Mouse (Mus musculus) midbrain, embryonic 15.5 days (tissue): ENCODE results near the gene Tnfrsf4. TPM values are rescaled to one million over a fixed set of nuclear protein-coding genes. Genes with fewer than 3 reads are reported as not detected.

ENCODE experiments used
- ATAC-seq: fragments of 200-750 bp; cut with Nextera tagmentation; replicated peaks from 2 replicates; pipeline ENCODE4 v1.8.0; 2017; ENCODE audit warnings: moderate TSS enrichment
- H3K27ac ChIP-seq: fragments of 300-500 bp; sonication (generic); 2 replicates; pipeline ENCODE4 v1.5.1; 2015; ENCODE audit warnings: mild to moderate bottlenecking, inconsistent platforms
- H3K27me3 ChIP-seq: fragments of 300-500 bp; sonication (generic); replicated peaks from 2 replicates; pipeline ENCODE4 v1.6.1; 2015; ENCODE audit warnings: inconsistent platforms
- H3K36me3 ChIP-seq: fragments of 300-500 bp; sonication (generic); replicated peaks from 2 replicates; pipeline ENCODE4 v1.6.1; 2015; ENCODE audit warnings: inconsistent platforms
- H3K4me1 ChIP-seq: fragments of 300-500 bp; sonication (generic); 2 replicates; pipeline ENCODE4 v1.6.1; 2015; ENCODE audit warnings: inconsistent platforms
- H3K4me2 ChIP-seq: fragments of 300-500 bp; sonication (generic); 2 replicates; pipeline ENCODE4 v1.6.1; 2015; ENCODE audit warnings: inconsistent platforms, mild to moderate bottlenecking, moderate library complexity
- H3K4me3 ChIP-seq: fragments of 300-500 bp; sonication (generic); 2 replicates; pipeline ENCODE4 v1.5.1; 2015; ENCODE audit warnings: mild to moderate bottlenecking, inconsistent platforms
- H3K9ac ChIP-seq: fragments of 300-500 bp; sonication (generic); 2 replicates; pipeline ENCODE4 v1.6.1; 2015; ENCODE audit warnings: mild to moderate bottlenecking, inconsistent platforms
- H3K9me3 ChIP-seq: fragments of 300-500 bp; sonication (generic); 2 replicates; pipeline ENCODE4 v1.6.1; 2016; ENCODE audit warnings: inconsistent platforms
- WGBS: fragments of 180-500 bp; shearing (Covaris S2); methylation state at CpG from one replicate; pipeline ENCODE4 v1.1.7; 2015; ENCODE audit warnings: mixed read lengths; 5-methylcytosine and 5-hydroxymethylcytosine counted together
- polyA plus RNA-seq: library from polyadenylated mRNA; unstranded; fragments of >200 nt; fragmentation: Nextera tagmentation; extraction: Ambion mirVana; gene quantifications from 2 replicates; pipeline ENCODE4 v1.2.1, GENCODE M21; 2015

Gene Tnfrsf4
- polyA plus RNA-seq, 1 experiment from 2014 or later: 0.83 TPM

- no peaks in the 10 kb centered on the region for H3K27me3 ChIP-seq
- peak overlapping the region; percentile 70 for H3K9ac ChIP-seq
- peak; percentile 88 for ATAC-seq
- H3K4me1 ChIP-seq: peaks cover 31% of the 10 kb centered on the region
- WGBS: under 1% methylated on average over 70 of the region's 70 CpGs
- H3K9me3 ChIP-seq: no peaks in the 10 kb centered on the region
- peaks cover 11% of the 10 kb centered on the region; the same call in 1 of the 2 replicates for H3K36me3 ChIP-seq
- H3K4me2 ChIP-seq: peak overlapping the region; percentile 65
- peak overlapping the region; percentile 80 for H3K4me3 ChIP-seq
- peak overlapping the region; percentile 97 for H3K27ac ChIP-seq
Observed at GRCm38 (mm10) chr4:155992906-155993547, 20.6 kb upstream of the Tnfrsf4 start.

- H3K4me3 ChIP-seq: peak overlapping the region; percentile 80
- H3K9ac ChIP-seq: peak overlapping the region; percentile 70
- H3K36me3 ChIP-seq: peaks cover 14% of the 10 kb centered on the region; the same call in 1 of the 2 replicates
- H3K9me3 ChIP-seq: no peaks in the 10 kb centered on the region
- H3K4me1 ChIP-seq: peaks cover 31% of the 10 kb centered on the region
- WGBS: 5% methylated on average over 15 of the region's 15 CpGs
- H3K4me2 ChIP-seq: peak overlapping the region; percentile 65
- H3K27ac ChIP-seq: peak overlapping the region; percentile 97
- H3K27me3 ChIP-seq: no peaks in the 10 kb centered on the region
- 0 out of 2 replicates have a peak, but pooled peaks have one; percentile 0 for ATAC-seq
Observed at GRCm38 (mm10) chr4:155993606-155994005, 20.0 kb upstream of the Tnfrsf4 start.

- no peak overlapping the region for H3K27ac ChIP-seq
- no peaks in the 10 kb centered on the region for H3K9me3 ChIP-seq
- peaks cover 72% of the 10 kb centered on the region for H3K36me3 ChIP-seq
- WGBS: 91% methylated on average over 3 of the region's 3 CpGs
- H3K4me1 ChIP-seq: no peaks in the 10 kb centered on the region
- H3K4me3 ChIP-seq: no peak overlapping the region
- no peak for ATAC-seq
- no peak overlapping the region for H3K4me2 ChIP-seq
- no peaks in the 10 kb centered on the region for H3K27me3 ChIP-seq
- no peak overlapping the region for H3K9ac ChIP-seq
Observed at GRCm38 (mm10) chr4:156004109-156004508, 9.5 kb upstream of the Tnfrsf4 start.

- WGBS: 94% methylated on average over 4 of the region's 4 CpGs
- Histone ChIP-seq H3K9me3 (no peaks in the 10 kb centered on the region), H3K4me3 (no peak overlapping the region), H3K4me2 (no peak overlapping the region), H3K27ac (no peak overlapping the region), H3K9ac (no peak overlapping the region), H3K36me3 (peaks cover 74% of the 10 kb centered on the region), H3K4me1 (no peaks in the 10 kb centered on the region), H3K27me3 (no peaks in the 10 kb centered on the region)
- ATAC-seq: no peak
Observed at GRCm38 (mm10) chr4:156008369-156008768, 5.3 kb upstream of the Tnfrsf4 start.

- 98% methylated on average over 2 of the region's 2 CpGs for WGBS
- Histone ChIP-seq H3K4me3 (no peak overlapping the region), H3K9ac (no peak overlapping the region), H3K36me3 (peaks cover 29% of the 10 kb centered on the region), H3K27me3 (no peaks in the 10 kb centered on the region), H3K4me1 (no peaks in the 10 kb centered on the region), H3K4me2 (no peak overlapping the region), H3K9me3 (no peaks in the 10 kb centered on the region), H3K27ac (no peak overlapping the region)
- no peak for ATAC-seq
Observed at GRCm38 (mm10) chr4:156014436-156014835, 793 bp downstream of the Tnfrsf4 start.

GRCm38 (mm10) chr4:156019771-156020170 lies 6.1 kb downstream of the Tnfrsf4 start:
- Histone ChIP-seq H3K9ac (no peak overlapping the region), H3K27ac (no peak overlapping the region), H3K36me3 (peaks cover 7% of the 10 kb centered on the region; the same call in 1 of the 2 replicates), H3K4me3 (no peak overlapping the region), H3K27me3 (no peaks in the 10 kb centered on the region), H3K4me2 (no peak overlapping the region), H3K4me1 (no peaks in the 10 kb centered on the region), H3K9me3 (no peaks in the 10 kb centered on the region)
- ATAC-seq: no peak
- WGBS: 93% methylated on average over 12 of the region's 12 CpGs

- Histone ChIP-seq H3K27ac (no peak overlapping the region), H3K4me1 (no peaks in the 10 kb centered on the region), H3K9me3 (no peaks in the 10 kb centered on the region), H3K9ac (no peak overlapping the region), H3K27me3 (no peaks in the 10 kb centered on the region), H3K4me2 (no peak overlapping the region), H3K4me3 (no peak overlapping the region), H3K36me3 (peaks cover 7% of the 10 kb centered on the region; the same call in 1 of the 2 replicates)
- WGBS: 91% methylated on average over 3 of the region's 3 CpGs
- ATAC-seq: no peak
Observed at GRCm38 (mm10) chr4:156021381-156021780, 7.7 kb downstream of the Tnfrsf4 start.

GRCm38 (mm10) chr4:156021942-156022419 lies 8.3 kb downstream of the Tnfrsf4 start:
- no peaks in the 10 kb centered on the region for H3K4me1 ChIP-seq
- H3K27me3 ChIP-seq: no peaks in the 10 kb centered on the region
- H3K36me3 ChIP-seq: peaks cover 7% of the 10 kb centered on the region; the same call in 1 of the 2 replicates
- H3K9ac ChIP-seq: no peak overlapping the region
- WGBS: 84% methylated on average over 9 of the region's 9 CpGs
- no peak for ATAC-seq
- H3K27ac ChIP-seq: no peak overlapping the region
- H3K9me3 ChIP-seq: no peaks in the 10 kb centered on the region
- no peak overlapping the region for H3K4me2 ChIP-seq
- H3K4me3 ChIP-seq: no peak overlapping the region

- Histone ChIP-seq H3K36me3 (peaks cover 16% of the 10 kb centered on the region; the same call in 1 of the 2 replicates), H3K4me2 (no peak overlapping the region), H3K9ac (no peak overlapping the region), H3K4me3 (no peak overlapping the region), H3K27me3 (no peaks in the 10 kb centered on the region), H3K4me1 (no peaks in the 10 kb centered on the region), H3K9me3 (no peaks in the 10 kb centered on the region), H3K27ac (no peak overlapping the region)
- 87% methylated on average over 9 of the region's 9 CpGs for WGBS
- ATAC-seq: no peak
Observed at GRCm38 (mm10) chr4:156023520-156023919, 9.9 kb downstream of the Tnfrsf4 start.

- Histone ChIP-seq H3K4me1 (no peaks in the 10 kb centered on the region), H3K9me3 (no peaks in the 10 kb centered on the region), H3K9ac (no peak overlapping the region), H3K4me2 (no peak overlapping the region), H3K36me3 (peaks cover 16% of the 10 kb centered on the region; the same call in 1 of the 2 replicates), H3K27ac (no peak overlapping the region), H3K4me3 (no peak overlapping the region), H3K27me3 (no peaks in the 10 kb centered on the region)
- ATAC-seq: no peak
- WGBS: 92% methylated on average over 7 of the region's 7 CpGs
Observed at GRCm38 (mm10) chr4:156024184-156024583, 10.5 kb downstream of the Tnfrsf4 start.

- no peak for ATAC-seq
- 69% methylated on average over 4 of the region's 4 CpGs for WGBS
- Histone ChIP-seq H3K9me3 (no peaks in the 10 kb centered on the region), H3K27ac (no peak within 1 kb of the TSS), H3K9ac (no peak within 1 kb of the TSS), H3K27me3 (no peaks in the 10 kb centered on the region), H3K4me1 (peaks cover 11% of the 10 kb centered on the region), H3K36me3 (peaks cover 12% of the 10 kb centered on the region; the same call in 1 of the 2 replicates), H3K4me3 (no peak within 1 kb of the TSS), H3K4me2 (no peak within 1 kb of the TSS)
Observed at GRCm38 (mm10) chr4:156026013-156026412, 12.4 kb downstream of the Tnfrsf4 start, which contains the start of gene Tnfrsf18. Gene Tnfrsf18, plus strand, starts transcription at chr4:156026164.

- H3K9me3 ChIP-seq: no peaks in the 10 kb centered on the region
- no peaks in the 10 kb centered on the region for H3K27me3 ChIP-seq
- H3K27ac ChIP-seq: no peak overlapping the region
- H3K36me3 ChIP-seq: peaks cover 10% of the 10 kb centered on the region; the same call in 1 of the 2 replicates
- no peak for ATAC-seq
- H3K9ac ChIP-seq: no peak overlapping the region
- H3K4me2 ChIP-seq: no peak overlapping the region
- 97% methylated on average over 7 of the region's 7 CpGs for whole genome bisulfite sequencing
- no peak overlapping the region for H3K4me3 ChIP-seq
- peaks cover 21% of the 10 kb centered on the region for H3K4me1 ChIP-seq
Observed at GRCm38 (mm10) chr4:156028580-156028979, 14.9 kb downstream of the Tnfrsf4 start.
